Mouse (Mus musculus): ENCODE data around the gene Elavl2. TPM values are rescaled to one million over a fixed set of nuclear protein-coding genes. Genes with fewer than 3 reads are reported as not detected.

Gene Elavl2
- polyA plus RNA-seq, 1 experiment, result not detected

DNA sequence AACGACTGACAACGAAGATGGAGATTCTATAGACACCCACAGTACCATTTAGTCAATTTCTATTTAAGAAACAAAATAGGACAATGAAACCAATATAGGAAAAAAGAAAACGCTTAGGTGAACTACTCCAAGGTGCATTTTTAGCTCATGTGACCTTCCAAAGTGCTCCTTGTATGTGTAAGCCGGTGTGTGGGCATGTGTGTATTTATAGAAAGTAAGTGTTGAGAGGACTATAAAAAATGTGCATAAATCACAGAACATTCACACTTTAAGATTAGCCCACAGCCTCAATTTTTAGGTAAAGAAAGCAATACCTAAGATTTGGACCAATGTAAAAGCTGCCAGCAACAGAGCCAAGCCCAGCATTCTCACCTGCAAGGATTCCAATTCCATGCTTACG is 51.0 kb downstream of the Elavl2 start:
- H3K4me3 ChIP-seq (ENCODE audit: extremely low read depth, insufficient read depth, insufficient read length), result no peak overlapping the region
- WGBS, result 84% methylated on average over 5 of the region's 5 CpGs
- no peaks in the 10 kb centered on the region for H3K27me3 ChIP-seq (ENCODE audit: control insufficient read depth, insufficient read depth, low read length)
- no peaks in the 10 kb centered on the region for H3K4me1 ChIP-seq (ENCODE audit: control insufficient read depth, insufficient read depth, insufficient read length)
- DNase-seq (ENCODE audit: low read depth in 1 of 2, low spot score in 2 of 2), result no peak
- no peaks in the 10 kb centered on the region for H3K36me3 ChIP-seq (ENCODE audit: control insufficient read depth, insufficient read depth, low read length)
- no peak overlapping the region for H3K27ac ChIP-seq (ENCODE audit: insufficient read depth, low read length)
- TF ChIP-seq POLR2A (IDR thresholded peaks at IDR 0.05; ENCODE audit: low read depth, low read length) (no peak), CTCF (IDR thresholded peaks at IDR 0.05; ENCODE audit: extremely low read depth, insufficient read depth, insufficient read length, insufficient replicate concordance) (no peak)

DNA sequence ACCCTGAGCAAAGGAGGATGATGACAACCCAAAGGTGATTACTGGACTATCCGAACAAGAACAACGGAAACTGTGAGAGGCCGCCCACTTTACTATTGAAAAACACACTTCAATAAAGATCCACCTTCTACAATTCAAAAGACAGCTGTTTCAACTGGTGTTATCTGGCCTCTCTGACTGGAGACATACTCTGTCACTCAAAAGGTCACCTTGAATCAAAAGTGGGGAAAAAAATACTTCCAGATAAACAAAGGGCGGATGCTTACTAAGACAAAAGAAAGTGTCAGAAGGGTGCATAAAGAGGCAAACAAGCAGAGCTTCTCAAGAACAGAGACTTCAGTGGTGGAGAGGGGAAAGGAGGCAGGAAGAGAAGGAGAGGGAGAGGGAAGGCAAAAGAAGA is 66.4 kb downstream of the Elavl2 start:
- WGBS, result 87% methylated on average over 4 of the region's 4 CpGs
- Histone ChIP-seq H3K4me3 (ENCODE audit: extremely low read depth, insufficient read depth, insufficient read length) (no peak overlapping the region), H3K4me1 (ENCODE audit: control insufficient read depth, insufficient read depth, insufficient read length) (no peaks in the 10 kb centered on the region), H3K27ac (ENCODE audit: insufficient read depth, low read length) (no peak overlapping the region), H3K27me3 (ENCODE audit: control insufficient read depth, insufficient read depth, low read length) (no peaks in the 10 kb centered on the region), H3K36me3 (ENCODE audit: control insufficient read depth, insufficient read depth, low read length) (no peaks in the 10 kb centered on the region)
- no peak for DNase-seq (ENCODE audit: low read depth in 1 of 2, low spot score in 2 of 2)
- TF ChIP-seq CTCF (IDR thresholded peaks at IDR 0.05; ENCODE audit: extremely low read depth, insufficient read depth, insufficient read length, insufficient replicate concordance), result no peak
- TF ChIP-seq POLR2A (IDR thresholded peaks at IDR 0.05; ENCODE audit: low read depth, low read length), result no peak

DNA sequence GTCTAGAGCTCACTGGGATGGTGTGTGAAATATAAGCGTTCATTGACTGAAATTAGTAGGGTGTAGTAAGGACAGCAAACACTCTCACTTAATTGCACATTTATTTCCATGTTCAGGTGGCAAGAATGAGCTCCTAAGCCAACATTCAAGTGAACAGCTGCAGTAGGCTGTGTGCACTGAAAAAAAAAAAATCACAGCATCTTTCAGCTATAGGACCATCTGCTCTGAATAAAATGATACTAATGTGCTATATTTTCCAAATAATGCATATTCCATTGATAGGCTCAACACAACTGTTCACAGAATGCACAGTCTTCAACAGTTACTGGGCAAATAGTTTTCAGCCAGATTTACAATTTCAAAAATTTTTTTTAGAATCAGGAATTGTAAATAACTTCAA is 89.8 kb downstream of the Elavl2 start:
- WGBS, result 88% methylated on average over 1 of the region's 1 CpGs
- Histone ChIP-seq H3K4me1 (ENCODE audit: control insufficient read depth, insufficient read depth, insufficient read length) (no peaks in the 10 kb centered on the region), H3K27me3 (ENCODE audit: control insufficient read depth, insufficient read depth, low read length) (no peaks in the 10 kb centered on the region), H3K27ac (ENCODE audit: insufficient read depth, low read length) (no peak overlapping the region), H3K4me3 (ENCODE audit: extremely low read depth, insufficient read depth, insufficient read length) (no peak overlapping the region), H3K36me3 (ENCODE audit: control insufficient read depth, insufficient read depth, low read length) (no peaks in the 10 kb centered on the region)
- DNase-seq (ENCODE audit: low read depth in 1 of 2, low spot score in 2 of 2), result no peak
- TF ChIP-seq POLR2A (IDR thresholded peaks at IDR 0.05; ENCODE audit: low read depth, low read length) (no peak), CTCF (IDR thresholded peaks at IDR 0.05; ENCODE audit: extremely low read depth, insufficient read depth, insufficient read length, insufficient replicate concordance) (no peak)

DNA sequence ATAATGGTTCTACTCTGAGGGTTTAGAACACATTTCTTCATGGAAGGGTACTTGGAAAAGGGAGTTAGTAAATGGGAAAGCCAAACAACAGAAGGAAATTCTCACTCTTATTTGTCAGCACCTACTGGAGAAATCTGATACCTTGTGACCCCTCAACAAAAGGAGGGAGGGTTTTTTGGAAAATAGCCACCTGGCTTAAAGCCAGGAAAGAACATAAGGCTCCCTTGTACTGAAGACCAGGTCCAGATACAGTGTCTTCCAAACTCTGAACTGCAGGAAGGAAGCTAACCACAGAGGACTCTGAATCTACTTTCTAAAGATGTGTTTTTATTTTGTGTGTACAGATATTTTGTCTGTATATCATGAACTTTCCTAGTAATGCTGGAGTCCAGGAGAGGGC is 102.9 kb downstream of the Elavl2 start:
- DNase-seq (ENCODE audit: low read depth in 1 of 2, low spot score in 2 of 2), result no peak
- Histone ChIP-seq H3K27me3 (ENCODE audit: control insufficient read depth, insufficient read depth, low read length) (no peaks in the 10 kb centered on the region), H3K36me3 (ENCODE audit: control insufficient read depth, insufficient read depth, low read length) (no peaks in the 10 kb centered on the region), H3K4me3 (ENCODE audit: extremely low read depth, insufficient read depth, insufficient read length) (no peak overlapping the region), H3K27ac (ENCODE audit: insufficient read depth, low read length) (no peak overlapping the region), H3K4me1 (ENCODE audit: control insufficient read depth, insufficient read depth, insufficient read length) (no peaks in the 10 kb centered on the region)
- TF ChIP-seq POLR2A (IDR thresholded peaks at IDR 0.05; ENCODE audit: low read depth, low read length) (no peak), CTCF (IDR thresholded peaks at IDR 0.05; ENCODE audit: extremely low read depth, insufficient read depth, insufficient read length, insufficient replicate concordance) (no peak)

DNA sequence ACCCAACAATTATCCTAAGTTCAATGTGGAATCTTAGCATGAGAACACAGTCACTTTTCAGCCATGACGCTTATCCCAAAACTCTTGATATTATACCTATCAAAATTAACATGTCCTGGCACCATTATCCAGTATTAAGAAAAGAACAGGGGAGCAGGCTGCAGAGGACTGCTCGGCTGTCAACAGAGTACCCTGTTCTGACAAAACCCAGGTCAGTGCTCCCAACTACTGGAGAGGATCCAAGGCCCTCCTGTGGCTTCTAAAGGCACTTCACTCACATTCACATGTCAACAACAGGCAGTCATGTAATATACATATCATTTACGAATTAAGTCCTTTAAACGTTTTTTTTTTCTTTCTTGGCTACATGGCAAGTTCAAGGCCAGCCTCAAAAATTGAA is 105.3 kb downstream of the Elavl2 start:
- Histone ChIP-seq H3K36me3 (ENCODE audit: control insufficient read depth, insufficient read depth, low read length) (no peaks in the 10 kb centered on the region), H3K27me3 (ENCODE audit: control insufficient read depth, insufficient read depth, low read length) (no peaks in the 10 kb centered on the region), H3K27ac (ENCODE audit: insufficient read depth, low read length) (no peak overlapping the region), H3K4me3 (ENCODE audit: extremely low read depth, insufficient read depth, insufficient read length) (no peak overlapping the region), H3K4me1 (ENCODE audit: control insufficient read depth, insufficient read depth, insufficient read length) (no peaks in the 10 kb centered on the region)
- DNase-seq (ENCODE audit: low read depth in 1 of 2, low spot score in 2 of 2), result no peak
- TF ChIP-seq CTCF (IDR thresholded peaks at IDR 0.05; ENCODE audit: extremely low read depth, insufficient read depth, insufficient read length, insufficient replicate concordance) (no peak), POLR2A (IDR thresholded peaks at IDR 0.05; ENCODE audit: low read depth, low read length) (no peak)
- WGBS, result 73% methylated on average over 4 of the region's 4 CpGs

DNA sequence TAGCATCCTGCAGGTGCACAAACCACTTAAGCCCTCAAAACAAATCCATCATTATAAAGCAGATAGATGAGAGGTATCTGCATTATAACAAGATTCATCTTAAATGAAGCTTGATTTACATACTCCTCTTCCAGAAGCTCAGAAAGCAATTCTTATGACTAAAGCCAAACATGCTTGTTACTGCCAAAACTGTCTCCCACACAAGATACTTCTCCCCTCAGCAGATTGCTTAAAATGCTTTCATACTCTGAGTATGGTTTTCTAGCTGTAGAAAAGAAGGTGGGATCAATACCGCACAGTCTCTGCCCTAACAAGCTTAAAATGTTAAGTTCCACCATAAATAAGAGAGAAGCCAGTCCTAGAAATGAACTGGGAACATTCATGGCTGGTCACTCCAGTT is 109.1 kb downstream of the Elavl2 start:
- Histone ChIP-seq H3K4me3 (ENCODE audit: extremely low read depth, insufficient read depth, insufficient read length) (no peak overlapping the region), H3K4me1 (ENCODE audit: control insufficient read depth, insufficient read depth, insufficient read length) (no peaks in the 10 kb centered on the region), H3K27ac (ENCODE audit: insufficient read depth, low read length) (no peak overlapping the region), H3K36me3 (ENCODE audit: control insufficient read depth, insufficient read depth, low read length) (no peaks in the 10 kb centered on the region), H3K27me3 (ENCODE audit: control insufficient read depth, insufficient read depth, low read length) (no peaks in the 10 kb centered on the region)
- WGBS, result 83% methylated on average over 1 of the region's 1 CpGs
- TF ChIP-seq POLR2A (IDR thresholded peaks at IDR 0.05; ENCODE audit: low read depth, low read length) (no peak), CTCF (IDR thresholded peaks at IDR 0.05; ENCODE audit: extremely low read depth, insufficient read depth, insufficient read length, insufficient replicate concordance) (no peak)
- DNase-seq (ENCODE audit: low read depth in 1 of 2, low spot score in 2 of 2), result no peak

DNA sequence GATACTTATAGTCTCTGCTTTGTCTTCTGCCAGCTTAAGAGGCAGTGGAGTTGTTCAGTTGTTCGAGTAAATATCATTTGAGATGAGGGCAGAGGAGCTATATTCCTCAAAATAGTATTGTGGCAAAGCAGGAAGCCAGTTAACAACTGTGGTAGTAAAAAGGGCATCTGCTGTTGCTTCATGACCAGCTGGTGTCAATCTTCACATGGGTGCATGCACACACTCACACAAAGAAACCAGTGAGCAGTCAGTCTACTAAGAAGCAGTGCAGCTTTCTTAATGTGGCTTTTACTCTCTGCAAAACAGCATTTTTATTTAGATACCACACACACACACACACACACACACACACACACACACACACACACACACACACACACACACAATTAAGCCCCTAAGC is 110.2 kb downstream of the Elavl2 start:
- no peak for DNase-seq (ENCODE audit: low read depth in 1 of 2, low spot score in 2 of 2)
- Histone ChIP-seq H3K27ac (ENCODE audit: insufficient read depth, low read length) (no peak overlapping the region), H3K36me3 (ENCODE audit: control insufficient read depth, insufficient read depth, low read length) (no peaks in the 10 kb centered on the region), H3K4me1 (ENCODE audit: control insufficient read depth, insufficient read depth, insufficient read length) (no peaks in the 10 kb centered on the region), H3K4me3 (ENCODE audit: extremely low read depth, insufficient read depth, insufficient read length) (no peak overlapping the region), H3K27me3 (ENCODE audit: control insufficient read depth, insufficient read depth, low read length) (no peaks in the 10 kb centered on the region)
- 70% methylated on average over 1 of the region's 1 CpGs for WGBS
- TF ChIP-seq CTCF (IDR thresholded peaks at IDR 0.05; ENCODE audit: extremely low read depth, insufficient read depth, insufficient read length, insufficient replicate concordance), result no peak
- TF ChIP-seq POLR2A (IDR thresholded peaks at IDR 0.05; ENCODE audit: low read depth, low read length), result no peak

All from spleen, adult 2 months (tissue).